Comparison of ENCODE assay signal across 21 mouse cellular contexts in the genomic region with DNA sequence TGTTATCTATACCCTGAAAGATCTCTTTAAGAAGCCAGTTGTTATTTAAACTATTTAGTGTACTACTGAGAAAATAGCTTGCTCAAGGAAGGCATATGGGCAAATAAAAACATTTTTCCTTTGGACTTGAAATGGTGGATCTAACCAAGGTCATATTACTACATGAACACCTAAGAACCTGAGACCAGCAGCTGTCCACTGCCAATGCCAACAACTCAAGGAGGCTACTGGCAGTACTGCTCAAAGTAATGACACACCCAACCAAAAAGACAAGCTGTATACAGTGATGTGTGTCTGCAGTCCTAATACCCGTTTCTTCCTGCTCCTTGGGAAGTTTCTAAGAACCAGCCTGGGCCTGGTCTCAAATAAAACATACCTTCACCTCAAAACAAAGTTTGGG.
"Had no signal": no experiment of that assay in that cellular context is flagged by ENCODE, and none has a peak within 500 bp of the region (broad histone marks: within the 10 kb centered on the region; RNA-seq: fewer than 3 reads in every experiment).

No protein-coding gene starts in this region.

- H3K36me3 ChIP-seq: stomach, embryonic 15.5 days had no signal

- H3K9ac ChIP-seq: liver, embryonic 15.5 days; liver, postnatal 0 days; lung, embryonic 15.5 days; midbrain, embryonic 12.5 days; neural tube, embryonic 12.5 days; stomach, embryonic 15.5 days had no signal

- H3K4me3 ChIP-seq: liver, embryonic 15.5 days; lung, embryonic 15.5 days; midbrain, embryonic 12.5 days; neural tube, embryonic 12.5 days; stomach, embryonic 15.5 days had no signal

- H3K4me2 ChIP-seq: liver, embryonic 15.5 days; lung, embryonic 15.5 days; midbrain, embryonic 12.5 days; neural tube, embryonic 12.5 days; stomach, embryonic 15.5 days had no signal

- H3K27ac ChIP-seq: liver, embryonic 15.5 days; lung, embryonic 15.5 days; macrophage; midbrain, embryonic 12.5 days; neural tube, embryonic 12.5 days; stomach, embryonic 15.5 days; stomach, postnatal 0 days had no signal

- H3K9me3 ChIP-seq: liver, embryonic 15.5 days; lung, embryonic 15.5 days; megakaryocyte, embryonic 14.5 days; midbrain, embryonic 12.5 days; neural tube, embryonic 12.5 days; stomach, embryonic 15.5 days had no signal

- H3K4me1 ChIP-seq: neural tube, embryonic 12.5 days had no signal

- H3K27me3 ChIP-seq: liver, embryonic 15.5 days; lung, embryonic 15.5 days; megakaryocyte, embryonic 14.5 days; midbrain, embryonic 12.5 days; neural tube, embryonic 12.5 days; stomach, embryonic 15.5 days had no signal

- ATAC-seq: liver, postnatal 0 days; lung, postnatal 0 days had no signal

- DNase-seq: liver, postnatal 0 days; lung, adult 2 months; lung, postnatal 14 days; lung, postnatal 36 days; midbrain, embryonic 14.5 days; retina, postnatal 1 day; right cerebral cortex, adult 18-20 months; right cerebral cortex, postnatal 25 days; right cerebral cortex, postnatal 4 days; thymus, adult 2 months; thymus, postnatal 25 days; thymus, postnatal 4 days had no signal
